Mouse (Mus musculus) E14TG2a.4 (cell line): Measurements from ENCODE around the gene Fam72a.

ENCODE experiments used
- CTCF ChIP-seq: conservative IDR thresholded peaks from 2 replicates; pipeline ENCODE4 v1.5.1; 2014; ENCODE audit warnings: low read length
- POU5F1 ChIP-seq: IDR thresholded peaks from 2 replicates; pipeline ENCODE4 v1.6.1; 2014; ENCODE audit warnings: low read length, borderline replicate concordance

DNA sequence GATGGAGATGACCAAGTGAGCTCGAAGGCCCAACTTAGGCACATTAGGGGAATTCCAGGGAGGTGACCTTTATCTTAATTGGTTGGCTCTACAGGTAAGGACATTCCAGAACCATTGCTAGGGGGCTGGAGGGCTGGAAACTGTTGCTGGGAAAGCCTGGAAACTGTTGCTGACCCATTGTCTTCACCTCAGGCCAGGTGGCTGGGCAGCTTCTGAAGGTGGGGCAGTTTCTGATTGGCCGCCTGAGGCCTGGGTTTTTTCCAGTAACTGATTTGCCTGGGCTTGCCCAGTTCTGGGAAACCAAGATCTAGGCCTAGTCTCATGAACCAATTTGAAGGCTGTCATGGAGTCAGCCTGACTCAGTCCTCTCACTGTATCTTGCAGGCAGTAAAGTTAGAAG, 34.4 kb downstream of the Fam72a start:
- TF ChIP-seq CTCF (no peak), POU5F1 (no peak)
